Mouse (Mus musculus): ENCODE measurements around the gene Cdcp1. TPM values are rescaled to one million over a fixed set of nuclear protein-coding genes. Genes with fewer than 3 reads are reported as not detected.

The Cdcp1 gene
- polyA plus RNA-seq, 1 experiment from 2014 or later = 0.05 TPM

GRCm38 (mm10) chr9:123228671-123229070, 12.8 kb upstream of the Cdcp1 start:
- Histone ChIP-seq H3K36me3 (ENCODE audit: control insufficient read depth, insufficient read depth, low read length) (no peaks in the 10 kb centered on the region), H3K4me3 (ENCODE audit: low read depth, low read length) (no peak overlapping the region), H3K27ac (ENCODE audit: low read depth, low read length) (no peak overlapping the region), H3K4me1 (ENCODE audit: control insufficient read depth, insufficient read depth, low read length) (no peaks in the 10 kb centered on the region), H3K27me3 (replicated peaks; ENCODE audit: control insufficient read depth, insufficient read depth, low read length) (no peaks in the 10 kb centered on the region), H3K9me3 (replicated peaks; ENCODE audit: control insufficient read depth, low read length) (no peaks in the 10 kb centered on the region), H3K4me2 (ENCODE audit: low read length) (no peak overlapping the region), H3K9ac (ENCODE audit: low read length) (no peak overlapping the region)
- no peak for ATAC-seq
- no peak for DNase-seq (ENCODE audit: low spot score)

GRCm38 (mm10) chr9:123227106-123227750, 11.4 kb upstream of the Cdcp1 start:
- Histone ChIP-seq H3K4me3 (ENCODE audit: low read depth, low read length) (no peak overlapping the region), H3K27ac (ENCODE audit: low read depth, low read length) (no peak overlapping the region), H3K9me3 (replicated peaks; ENCODE audit: control insufficient read depth, low read length) (no peaks in the 10 kb centered on the region), H3K4me2 (ENCODE audit: low read length) (no peak overlapping the region), H3K4me1 (ENCODE audit: control insufficient read depth, insufficient read depth, low read length) (no peaks in the 10 kb centered on the region), H3K27me3 (replicated peaks; ENCODE audit: control insufficient read depth, insufficient read depth, low read length) (no peaks in the 10 kb centered on the region), H3K36me3 (ENCODE audit: control insufficient read depth, insufficient read depth, low read length) (no peaks in the 10 kb centered on the region), H3K9ac (ENCODE audit: low read length) (no peak overlapping the region)
- WGBS = 80% methylated on average over 3 of the region's 3 CpGs
- ATAC-seq (no peak), DNase-seq (ENCODE audit: low spot score) (no peak)

GRCm38 (mm10) chr9:123224863-123225431, 9.1 kb upstream of the Cdcp1 start:
- ATAC-seq (no peak), DNase-seq (ENCODE audit: low spot score) (no peak)
- Histone ChIP-seq H3K27me3 (replicated peaks; ENCODE audit: control insufficient read depth, insufficient read depth, low read length) (no peaks in the 10 kb centered on the region), H3K27ac (ENCODE audit: low read depth, low read length) (no peak overlapping the region), H3K4me2 (ENCODE audit: low read length) (no peak overlapping the region), H3K9ac (ENCODE audit: low read length) (no peak overlapping the region), H3K4me1 (ENCODE audit: control insufficient read depth, insufficient read depth, low read length) (no peaks in the 10 kb centered on the region), H3K36me3 (ENCODE audit: control insufficient read depth, insufficient read depth, low read length) (no peaks in the 10 kb centered on the region), H3K9me3 (replicated peaks; ENCODE audit: control insufficient read depth, low read length) (no peaks in the 10 kb centered on the region), H3K4me3 (ENCODE audit: low read depth, low read length) (no peak overlapping the region)
- 62% methylated on average over 2 of the region's 2 CpGs for WGBS

DNA sequence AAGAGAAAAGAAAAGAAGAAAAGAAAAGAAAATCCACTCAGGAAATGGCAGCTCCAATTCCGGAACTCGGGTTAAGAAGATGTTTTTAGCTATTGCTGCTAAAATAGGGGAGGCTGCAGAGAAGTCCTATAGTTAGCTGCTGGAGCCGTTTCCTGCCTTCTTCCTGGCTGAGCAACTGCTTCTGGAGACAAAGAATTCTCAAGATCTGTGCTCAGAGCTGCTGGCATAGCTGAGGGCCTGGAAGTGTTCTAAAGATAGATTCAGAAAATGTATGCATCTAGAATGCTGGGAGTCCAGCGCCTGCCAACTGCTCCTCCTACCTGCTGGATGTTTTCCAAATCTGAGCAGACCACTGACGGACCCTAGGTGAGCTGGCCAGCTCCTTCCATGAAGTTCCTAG, 4.0 kb upstream of the Cdcp1 start:
- Histone ChIP-seq H3K9me3 (replicated peaks; ENCODE audit: control insufficient read depth, low read length) (no peaks in the 10 kb centered on the region), H3K36me3 (ENCODE audit: control insufficient read depth, insufficient read depth, low read length) (no peaks in the 10 kb centered on the region), H3K9ac (ENCODE audit: low read length) (no peak overlapping the region), H3K4me2 (ENCODE audit: low read length) (no peak overlapping the region), H3K27ac (ENCODE audit: low read depth, low read length) (no peak overlapping the region), H3K4me3 (ENCODE audit: low read depth, low read length) (no peak overlapping the region), H3K4me1 (ENCODE audit: control insufficient read depth, insufficient read depth, low read length) (no peaks in the 10 kb centered on the region; the same call in 1 of the 2 replicates), H3K27me3 (replicated peaks; ENCODE audit: control insufficient read depth, insufficient read depth, low read length) (peaks cover 16% of the 10 kb centered on the region)
- 60% methylated on average over 5 of the region's 5 CpGs for WGBS
- DNase-seq (ENCODE audit: low spot score) (no peak), ATAC-seq (no peak)

- Histone ChIP-seq H3K4me2 (ENCODE audit: low read length) (no peak overlapping the region), H3K4me3 (ENCODE audit: low read depth, low read length) (no peak overlapping the region), H3K27ac (ENCODE audit: low read depth, low read length) (no peak overlapping the region), H3K27me3 (replicated peaks; ENCODE audit: control insufficient read depth, insufficient read depth, low read length) (peaks cover 16% of the 10 kb centered on the region), H3K9me3 (replicated peaks; ENCODE audit: control insufficient read depth, low read length) (no peaks in the 10 kb centered on the region), H3K36me3 (ENCODE audit: control insufficient read depth, insufficient read depth, low read length) (no peaks in the 10 kb centered on the region), H3K9ac (ENCODE audit: low read length) (no peak overlapping the region), H3K4me1 (ENCODE audit: control insufficient read depth, insufficient read depth, low read length) (no peaks in the 10 kb centered on the region; the same call in 1 of the 2 replicates)
- 85% methylated on average over 9 of the region's 9 CpGs for WGBS
- ATAC-seq = no peak
- no peak for DNase-seq (ENCODE audit: low spot score)
Observed at GRCm38 (mm10) chr9:123213371-123213770, 2.5 kb downstream of the Cdcp1 start.

DNA sequence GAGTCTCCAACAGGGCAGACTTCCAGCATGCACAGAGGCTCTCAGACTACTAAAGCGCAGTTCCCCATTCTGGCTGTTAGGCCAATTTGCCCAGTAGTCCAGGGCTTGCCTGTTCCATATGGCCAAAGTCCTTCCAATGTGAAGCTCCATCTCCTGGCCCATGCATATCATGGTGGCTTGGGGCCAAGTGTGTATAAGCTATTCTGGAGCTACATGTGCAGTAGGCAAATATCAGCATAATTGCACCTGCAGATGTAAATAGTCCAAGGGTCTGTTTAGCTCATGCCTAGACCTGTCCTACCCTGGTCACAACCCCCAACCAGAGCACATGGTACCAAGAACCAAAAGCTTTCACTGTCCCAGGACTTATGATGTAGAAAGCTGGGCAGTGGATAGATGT, 7.9 kb downstream of the Cdcp1 start:
- 100% methylated on average over 1 of the region's 1 CpGs for WGBS
- no peak overlapping the region for H3K9ac ChIP-seq (ENCODE audit: low read length)

DNA sequence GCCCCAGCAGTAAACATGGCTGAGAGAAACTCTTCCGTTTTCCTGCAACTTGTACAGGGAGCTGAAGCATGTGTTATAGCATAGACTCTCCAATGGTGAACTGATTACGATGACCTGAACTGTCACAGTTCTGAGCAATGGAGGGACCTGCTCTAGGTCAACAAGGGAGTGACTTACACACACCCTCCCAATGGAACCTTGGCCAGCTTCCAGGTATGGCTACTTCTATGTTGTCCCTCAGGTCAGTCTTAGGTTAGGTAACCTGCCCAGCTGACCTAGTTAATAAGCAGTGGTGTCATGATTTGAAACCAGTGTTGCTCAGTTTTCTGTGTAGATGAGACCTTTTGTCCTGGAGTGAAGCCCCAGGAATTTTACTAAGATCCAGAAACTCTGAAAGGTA, 8.9 kb downstream of the Cdcp1 start:
- Histone ChIP-seq H3K4me3 (ENCODE audit: low read depth, low read length) (no peak overlapping the region), H3K9me3 (replicated peaks; ENCODE audit: control insufficient read depth, low read length) (no peaks in the 10 kb centered on the region), H3K4me1 (ENCODE audit: control insufficient read depth, insufficient read depth, low read length) (no peaks in the 10 kb centered on the region), H3K9ac (ENCODE audit: low read length) (no peak overlapping the region), H3K36me3 (ENCODE audit: control insufficient read depth, insufficient read depth, low read length) (no peaks in the 10 kb centered on the region), H3K27ac (ENCODE audit: low read depth, low read length) (no peak overlapping the region), H3K27me3 (replicated peaks; ENCODE audit: control insufficient read depth, insufficient read depth, low read length) (no peaks in the 10 kb centered on the region), H3K4me2 (ENCODE audit: low read length) (no peak overlapping the region)
- DNase-seq (ENCODE audit: low spot score) (no peak), ATAC-seq (no peak)
- WGBS = 85% methylated on average over 2 of the region's 2 CpGs

More for the DNA sequence above, 7.9 kb downstream of the Cdcp1 start:
- ATAC-seq (no peak), DNase-seq (ENCODE audit: low spot score) (no peak)
- H3K4me1 ChIP-seq (ENCODE audit: control insufficient read depth, insufficient read depth, low read length) = no peaks in the 10 kb centered on the region
- H3K27ac ChIP-seq (ENCODE audit: low read depth, low read length) = no peak overlapping the region
- H3K9me3 ChIP-seq (replicated peaks; ENCODE audit: control insufficient read depth, low read length) = no peaks in the 10 kb centered on the region
- no peak overlapping the region for H3K4me2 ChIP-seq (ENCODE audit: low read length)
- no peaks in the 10 kb centered on the region for H3K27me3 ChIP-seq (replicated peaks; ENCODE audit: control insufficient read depth, insufficient read depth, low read length)
- H3K4me3 ChIP-seq (ENCODE audit: low read depth, low read length) = no peak overlapping the region
- H3K36me3 ChIP-seq (ENCODE audit: control insufficient read depth, insufficient read depth, low read length) = no peaks in the 10 kb centered on the region

DNA sequence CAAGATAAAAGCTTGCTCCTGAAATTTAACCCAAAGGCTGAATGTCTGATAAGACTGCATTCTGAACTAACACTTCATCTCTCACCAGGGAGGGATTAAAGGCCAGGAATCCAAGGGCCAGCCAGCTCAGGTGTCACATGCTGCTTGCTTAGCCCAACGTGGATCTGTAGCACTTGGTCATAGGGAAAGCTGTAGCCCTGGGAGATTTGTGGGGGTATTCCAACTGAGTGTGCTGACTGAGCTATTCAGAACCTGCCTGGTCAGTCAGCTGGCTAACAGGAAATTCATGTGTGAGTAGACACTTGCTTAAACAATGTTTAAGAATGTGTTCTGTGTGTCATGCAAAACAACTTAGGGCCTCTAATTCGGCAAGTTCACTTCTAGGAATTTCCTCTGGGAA, 9.3 kb downstream of the Cdcp1 start:
- DNase-seq (ENCODE audit: low spot score) (no peak), ATAC-seq (no peak)
- Histone ChIP-seq H3K4me2 (ENCODE audit: low read length) (no peak overlapping the region), H3K27ac (ENCODE audit: low read depth, low read length) (no peak overlapping the region), H3K9ac (ENCODE audit: low read length) (no peak overlapping the region), H3K27me3 (replicated peaks; ENCODE audit: control insufficient read depth, insufficient read depth, low read length) (no peaks in the 10 kb centered on the region), H3K4me3 (ENCODE audit: low read depth, low read length) (no peak overlapping the region), H3K4me1 (ENCODE audit: control insufficient read depth, insufficient read depth, low read length) (no peaks in the 10 kb centered on the region), H3K36me3 (ENCODE audit: control insufficient read depth, insufficient read depth, low read length) (no peaks in the 10 kb centered on the region), H3K9me3 (replicated peaks; ENCODE audit: control insufficient read depth, low read length) (no peaks in the 10 kb centered on the region)
- 69% methylated on average over 2 of the region's 2 CpGs for WGBS

DNA sequence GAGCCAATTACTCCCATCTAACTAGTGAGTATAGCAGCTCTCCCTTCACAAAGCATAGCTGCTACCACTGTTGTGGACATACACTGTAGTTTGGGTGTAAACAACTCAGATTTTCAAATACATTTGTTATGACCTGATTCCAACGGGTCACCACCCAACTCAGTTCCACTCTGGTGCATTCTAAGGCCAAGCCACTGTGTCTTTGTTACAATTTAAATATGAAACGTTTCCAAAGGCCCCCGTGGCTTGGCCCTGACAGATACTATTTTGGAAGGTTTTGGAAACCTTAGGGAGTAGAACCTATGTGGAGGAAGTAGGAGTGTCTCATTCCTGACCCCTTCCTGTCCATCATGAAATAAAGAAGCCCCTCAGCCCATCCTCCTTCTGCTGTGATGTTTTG, 15.7 kb downstream of the Cdcp1 start:
- H3K9ac ChIP-seq (ENCODE audit: low read length) = no peak overlapping the region
- ATAC-seq (no peak), DNase-seq (ENCODE audit: low spot score) (no peak)
- no peaks in the 10 kb centered on the region for H3K4me1 ChIP-seq (ENCODE audit: control insufficient read depth, insufficient read depth, low read length)
- no peak overlapping the region for H3K4me3 ChIP-seq (ENCODE audit: low read depth, low read length)
- no peak overlapping the region for H3K27ac ChIP-seq (ENCODE audit: low read depth, low read length)
- no peaks in the 10 kb centered on the region for H3K27me3 ChIP-seq (replicated peaks; ENCODE audit: control insufficient read depth, insufficient read depth, low read length)
- no peak overlapping the region for H3K4me2 ChIP-seq (ENCODE audit: low read length)
- no peaks in the 10 kb centered on the region for H3K9me3 ChIP-seq (replicated peaks; ENCODE audit: control insufficient read depth, low read length)
- no peaks in the 10 kb centered on the region for H3K36me3 ChIP-seq (ENCODE audit: control insufficient read depth, insufficient read depth, low read length)
- WGBS = 69% methylated on average over 3 of the region's 3 CpGs
